Mouse (Mus musculus) stomach, postnatal 0 days (tissue): ENCODE data around the gene Pfkfb4.

Source experiments
- CTCF ChIP-seq: IDR thresholded peaks from 2 replicates; pipeline ENCODE4 v1.5.1; 2016; ENCODE audit warnings: antibody characterized with exemption, low read depth, mild to moderate bottlenecking, moderate library complexity
- EP300 ChIP-seq: optimal IDR thresholded peaks from 2 replicates; pipeline ENCODE3; 2016; ENCODE audit warnings: antibody characterized with exemption

DNA sequence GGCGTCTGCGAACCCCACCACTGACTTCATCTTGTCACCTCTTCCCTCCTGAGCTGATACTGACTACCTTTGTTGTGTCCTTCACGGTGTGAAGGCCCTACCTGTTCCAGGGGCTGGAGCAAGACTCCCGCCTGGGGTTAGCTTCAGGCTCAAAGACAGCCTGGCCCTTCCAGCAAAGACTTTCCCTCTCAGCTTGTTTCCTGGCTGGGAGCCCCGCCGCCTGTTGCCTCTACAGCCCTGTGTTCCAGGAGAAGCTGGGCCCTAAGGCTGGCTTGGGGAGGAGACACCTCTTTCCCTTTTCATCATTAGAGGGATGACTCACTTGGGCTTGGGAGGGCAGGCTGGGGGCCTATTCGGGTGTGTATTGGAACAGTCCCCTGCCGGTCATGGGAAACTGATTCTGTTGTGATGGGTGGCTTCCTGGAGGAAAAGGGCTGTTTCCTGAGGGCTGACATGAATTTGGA is 47.4 kb downstream of the Pfkfb4 start:
- TF ChIP-seq CTCF: no peak
- no peak for TF ChIP-seq EP300
